Mouse (Mus musculus) testis, adult 2 months (tissue): Measurements from ENCODE around the gene Nectin1. TPM values are rescaled to one million over a fixed set of nuclear protein-coding genes. Genes with fewer than 3 reads are reported as not detected.

Experiments
- H3K27ac ChIP-seq: fragments of 200-500 bp; 2 replicates; pipeline ENCODE4 v1.5.1; 2012; ENCODE audit warnings: low read depth, low read length; ENCODE audit not compliant: control insufficient read depth, insufficient read depth
- H3K27me3 ChIP-seq: fragments of 200-500 bp; 2 replicates; pipeline ENCODE4 v1.6.1; 2012; ENCODE audit warnings: mild to moderate bottlenecking, low read length, moderate library complexity; ENCODE audit not compliant: control insufficient read depth, insufficient read depth
- H3K36me3 ChIP-seq: fragments of 200-500 bp; 2 replicates; pipeline ENCODE4 v1.6.1; 2012; ENCODE audit warnings: mild to moderate bottlenecking, low read length; ENCODE audit not compliant: control insufficient read depth, insufficient read depth
- H3K4me1 ChIP-seq: fragments of 200-500 bp; 2 replicates; pipeline ENCODE4 v1.6.1; 2012; ENCODE audit warnings: low read length; ENCODE audit not compliant: control insufficient read depth, insufficient read depth
- H3K4me3 ChIP-seq: fragments of 200-500 bp; 2 replicates; pipeline ENCODE4 v1.5.1; 2012; ENCODE audit warnings: low read depth, mild to moderate bottlenecking, low read length, moderate library complexity, mixed read lengths; ENCODE audit not compliant: control insufficient read depth
- CTCF ChIP-seq: fragments of 200-500 bp; IDR thresholded peaks from 2 replicates; pipeline ENCODE4 v1.5.1; 2012; ENCODE audit warnings: low read depth, mild to moderate bottlenecking, inconsistent platforms, low read length, moderate library complexity; ENCODE audit not compliant: control insufficient read depth, insufficient read depth, insufficient replicate concordance
- POLR2A ChIP-seq: fragments of 200-500 bp; IDR thresholded peaks from 2 replicates; pipeline ENCODE4 v1.6.1; 2012; ENCODE audit warnings: low read depth, mild to moderate bottlenecking, inconsistent platforms, low read length, moderate library complexity; ENCODE audit not compliant: control insufficient read depth
- polyA plus RNA-seq: library from polyadenylated mRNA; depleted of rRNA; stranded (reverse); fragments of >200 nt; gene quantifications from 2 replicates; pipeline ENCODE4 v1.2.3, GENCODE M21; 2012; rRNA removed

Nectin1 gene
- polyA plus RNA-seq, result 2.2 and 2.8 TPM in 2 replicates

- peaks cover 20% of the 10 kb centered on the region for H3K4me1 ChIP-seq
- peak within 1 kb of the TSS; percentile 72 for H3K4me3 ChIP-seq
- no peaks in the 10 kb centered on the region for H3K36me3 ChIP-seq
- H3K27ac ChIP-seq, result no peak within 1 kb of the TSS
- peaks cover 2% of the 10 kb centered on the region for H3K27me3 ChIP-seq
- TF ChIP-seq CTCF (peak; percentile 68), POLR2A (peak; percentile 42; the same call in 1 of the 2 replicates)
Measured at GRCm38 (mm10) chr9:43743647-43744137, at the start of gene Nectin1. Gene Nectin1, plus strand, starts transcription at chr9:43743984.

DNA sequence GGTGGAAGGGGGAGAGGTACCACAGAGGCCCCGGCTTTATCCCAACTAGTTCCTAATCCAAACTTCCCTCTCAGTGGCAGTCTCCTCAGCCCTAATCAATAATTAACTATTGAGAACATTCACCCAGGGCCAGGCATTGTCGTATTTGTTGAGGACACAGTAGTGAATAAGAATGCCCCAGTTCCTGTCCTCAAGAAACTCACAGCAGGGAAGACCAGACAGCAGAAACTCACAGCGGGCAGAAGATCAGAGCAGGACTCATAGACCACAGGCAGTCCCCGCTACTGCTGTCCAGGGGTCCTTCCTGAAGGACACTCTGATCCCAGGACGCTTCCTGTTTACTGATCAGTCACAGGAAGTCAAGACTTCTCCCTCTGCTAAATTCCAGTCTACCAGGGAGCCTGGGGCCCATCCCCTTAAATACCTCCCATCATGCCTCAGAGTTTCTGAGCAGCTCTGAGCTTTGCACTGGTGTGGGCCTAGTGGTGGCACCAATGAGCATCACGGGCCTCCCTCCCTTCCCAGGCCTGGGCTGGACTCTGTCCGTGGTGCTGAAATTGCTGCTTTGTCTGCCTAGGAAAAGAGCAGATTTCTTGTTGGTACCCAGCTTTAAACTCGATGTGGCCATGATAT is 45.6 kb upstream of the Nectin1 start:
- no peaks in the 10 kb centered on the region for H3K36me3 ChIP-seq
- TF ChIP-seq POLR2A (no peak), CTCF (no peak)
- H3K27me3 ChIP-seq, result no peaks in the 10 kb centered on the region
- no peaks in the 10 kb centered on the region for H3K4me1 ChIP-seq
- H3K4me3 ChIP-seq, result no peak overlapping the region
- no peak overlapping the region for H3K27ac ChIP-seq

- Histone ChIP-seq H3K27ac (no peak overlapping the region), H3K27me3 (no peaks in the 10 kb centered on the region), H3K4me3 (no peak overlapping the region), H3K36me3 (no peaks in the 10 kb centered on the region), H3K4me1 (no peaks in the 10 kb centered on the region)
- no peak for TF ChIP-seq POLR2A
- no peak for TF ChIP-seq CTCF
Measured at GRCm38 (mm10) chr9:43698841-43699240, 44.9 kb upstream of the Nectin1 start.

GRCm38 (mm10) chr9:43699417-43700225 is 44.2 kb upstream of the Nectin1 start:
- Histone ChIP-seq H3K27ac (no peak overlapping the region), H3K4me1 (no peaks in the 10 kb centered on the region), H3K4me3 (no peak overlapping the region), H3K27me3 (no peaks in the 10 kb centered on the region), H3K36me3 (no peaks in the 10 kb centered on the region)
- TF ChIP-seq CTCF, result no peak
- TF ChIP-seq POLR2A, result no peak

GRCm38 (mm10) chr9:43700226-43700579 is 43.6 kb upstream of the Nectin1 start:
- Histone ChIP-seq H3K27ac (no peak overlapping the region), H3K27me3 (no peaks in the 10 kb centered on the region), H3K36me3 (no peaks in the 10 kb centered on the region), H3K4me1 (no peaks in the 10 kb centered on the region), H3K4me3 (no peak overlapping the region)
- TF ChIP-seq CTCF, result no peak
- TF ChIP-seq POLR2A, result no peak

- Histone ChIP-seq H3K27ac (no peak overlapping the region), H3K36me3 (no peaks in the 10 kb centered on the region), H3K4me3 (no peak overlapping the region), H3K27me3 (no peaks in the 10 kb centered on the region), H3K4me1 (no peaks in the 10 kb centered on the region)
- TF ChIP-seq POLR2A, result no peak
- TF ChIP-seq CTCF, result no peak
Measured at GRCm38 (mm10) chr9:43701748-43702147, 42.0 kb upstream of the Nectin1 start.

- Histone ChIP-seq H3K27me3 (no peaks in the 10 kb centered on the region), H3K4me3 (no peak overlapping the region), H3K4me1 (no peaks in the 10 kb centered on the region), H3K27ac (no peak overlapping the region), H3K36me3 (no peaks in the 10 kb centered on the region)
- no peak for TF ChIP-seq CTCF
- TF ChIP-seq POLR2A, result no peak
Measured at GRCm38 (mm10) chr9:43707571-43707970, 36.2 kb upstream of the Nectin1 start.
